Mouse (Mus musculus) splenic B cell, adult 2 months (primary cell): Measurements from ENCODE around the gene Rab4a.

ENCODE experiments used
- DNase-seq: peaks from one replicate; pipeline ENCODE4 v3.0.0-alpha.2; 2011; ENCODE audit warnings: low read depth, low spot score
- H3K27me3 ChIP-seq: 2 replicates; pipeline ENCODE4 v1.6.1; 2012; ENCODE audit warnings: mild to moderate bottlenecking, low read length, moderate library complexity, mixed read lengths; ENCODE audit not compliant: control insufficient read depth, poor library complexity, insufficient read depth, severe bottlenecking
- H3K36me3 ChIP-seq: 2 replicates; pipeline ENCODE4 v1.6.1; 2012; ENCODE audit warnings: mild to moderate bottlenecking, low read length, moderate library complexity, mixed read lengths; ENCODE audit not compliant: control insufficient read depth, poor library complexity, insufficient read depth, severe bottlenecking

Rab4a gene

DNA sequence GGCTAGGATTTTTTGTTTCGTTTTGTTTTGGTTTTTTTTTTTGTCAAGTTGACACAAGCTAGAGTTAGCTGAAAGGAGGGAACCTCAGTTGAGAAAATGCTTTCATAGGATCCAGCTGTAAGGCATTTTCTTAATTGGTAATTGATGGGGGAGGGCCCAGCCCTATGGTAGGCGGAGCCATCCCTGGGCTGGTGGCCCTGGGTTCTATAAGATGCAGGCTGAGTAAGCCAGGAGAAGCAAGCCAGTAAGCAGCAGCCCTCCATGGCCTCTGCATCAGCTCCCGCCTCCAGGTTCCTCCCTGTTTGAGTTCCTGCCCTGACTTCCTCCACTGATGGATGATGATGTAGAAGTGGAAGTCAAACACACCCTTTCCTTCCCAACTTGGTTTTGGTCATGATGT lies 25.3 kb upstream of the Rab4a start:
- no peak for DNase-seq

DNA sequence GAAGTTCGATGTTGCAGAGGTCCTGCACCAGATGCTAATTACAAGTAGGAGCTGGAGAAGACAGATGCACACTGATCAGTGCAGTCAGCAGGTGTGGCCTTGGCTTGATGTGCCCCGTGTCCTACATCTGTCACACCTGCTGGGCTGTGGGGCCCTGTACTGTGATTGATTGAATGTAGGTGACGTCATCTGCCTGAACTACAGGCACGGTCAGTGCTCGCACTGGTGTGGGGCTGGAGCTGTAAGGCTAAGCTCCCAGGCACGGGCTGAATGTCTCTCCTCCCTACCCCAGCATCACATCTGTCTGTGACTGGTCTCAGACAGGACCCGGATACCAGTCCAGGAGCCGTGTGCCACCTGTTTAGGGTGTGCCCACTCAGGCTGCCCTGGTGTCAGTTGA lies 24.5 kb upstream of the Rab4a start:
- no peaks in the 10 kb centered on the region for H3K27me3 ChIP-seq
- DNase-seq = no peak
- no peaks in the 10 kb centered on the region for H3K36me3 ChIP-seq

More for the DNA sequence above, 25.3 kb upstream of the Rab4a start:
- Histone ChIP-seq H3K27me3 (no peaks in the 10 kb centered on the region), H3K36me3 (no peaks in the 10 kb centered on the region)

DNA sequence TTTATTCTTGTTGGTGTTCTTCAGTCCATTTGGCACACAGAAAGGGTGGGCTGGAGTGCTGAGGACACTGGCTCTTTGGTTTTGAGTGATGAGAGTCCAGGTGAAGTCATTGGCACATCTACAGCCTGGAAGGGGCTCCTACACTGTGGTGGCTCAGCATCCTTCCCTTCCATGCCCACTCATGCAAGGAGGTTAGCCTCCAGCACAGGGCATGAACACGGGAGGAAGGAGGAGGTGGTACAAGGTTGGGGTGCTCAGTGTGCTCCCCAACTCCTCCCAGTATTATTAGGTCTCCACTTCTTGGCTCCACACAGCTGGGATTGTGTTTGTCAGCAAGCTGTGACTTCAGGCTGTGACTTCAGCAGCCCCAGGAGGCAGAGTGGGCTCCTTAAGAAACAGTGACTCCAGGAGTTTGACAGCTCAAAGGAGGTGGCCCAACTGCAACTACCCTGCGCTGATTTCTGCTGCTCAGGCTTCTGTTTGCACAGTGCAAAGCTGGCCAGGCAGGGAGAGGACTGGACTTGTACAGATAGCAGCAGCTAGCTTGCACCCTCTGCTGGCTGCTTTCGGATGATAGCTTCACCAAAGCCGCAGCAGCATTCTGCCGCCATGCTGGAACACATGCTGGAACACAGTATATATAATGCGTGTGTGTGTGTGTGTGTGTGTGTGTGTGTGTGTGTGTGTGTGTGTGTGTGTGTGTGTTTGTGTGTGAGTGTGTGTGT lies 22.1 kb upstream of the Rab4a start:
- DNase-seq = peak; percentile 25
- H3K27me3 ChIP-seq = no peaks in the 10 kb centered on the region
- H3K36me3 ChIP-seq = no peaks in the 10 kb centered on the region

DNA sequence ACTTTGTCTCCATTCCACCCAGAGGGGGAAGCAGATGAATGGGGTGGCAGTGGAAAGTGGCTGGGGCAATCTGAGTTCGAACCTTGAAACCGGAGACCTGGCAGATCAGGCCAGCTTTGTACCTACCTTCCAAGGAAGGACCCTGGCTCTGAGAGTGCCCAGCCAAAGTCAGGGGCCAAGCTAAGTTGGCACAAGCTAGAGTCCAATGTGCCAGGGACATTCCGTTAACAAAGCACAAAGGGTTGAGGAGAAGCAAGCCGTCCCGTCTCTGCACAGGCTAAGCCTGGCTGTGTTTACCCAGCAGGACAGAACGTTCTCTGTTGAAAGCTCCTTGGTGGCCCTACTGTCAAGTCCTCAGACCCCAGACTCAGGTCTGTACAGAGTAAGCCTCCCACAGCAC lies 19.6 kb upstream of the Rab4a start:
- no peak for DNase-seq
- Histone ChIP-seq H3K27me3 (no peaks in the 10 kb centered on the region), H3K36me3 (no peaks in the 10 kb centered on the region)

DNA sequence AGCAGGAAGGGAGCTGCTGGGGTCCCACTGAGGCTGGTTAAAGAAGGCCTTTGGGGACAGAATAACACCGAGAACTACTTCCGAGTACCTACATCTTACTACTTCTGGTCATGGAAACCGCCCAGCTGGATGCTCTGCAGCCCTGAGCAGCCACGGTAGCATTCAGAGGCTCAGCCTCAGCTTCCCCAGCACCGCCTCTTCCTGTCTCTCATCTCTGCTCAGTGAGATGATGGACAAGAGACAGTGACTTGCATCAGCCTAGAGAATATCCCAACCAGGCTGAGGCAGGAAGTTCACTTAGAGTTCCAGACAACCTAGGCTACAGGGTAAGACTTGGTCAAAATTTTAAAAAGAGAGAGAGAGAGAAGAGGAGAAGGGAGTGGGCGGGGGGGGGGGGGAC lies 19.1 kb upstream of the Rab4a start:
- Histone ChIP-seq H3K36me3 (no peaks in the 10 kb centered on the region), H3K27me3 (no peaks in the 10 kb centered on the region)
- no peak for DNase-seq

DNA sequence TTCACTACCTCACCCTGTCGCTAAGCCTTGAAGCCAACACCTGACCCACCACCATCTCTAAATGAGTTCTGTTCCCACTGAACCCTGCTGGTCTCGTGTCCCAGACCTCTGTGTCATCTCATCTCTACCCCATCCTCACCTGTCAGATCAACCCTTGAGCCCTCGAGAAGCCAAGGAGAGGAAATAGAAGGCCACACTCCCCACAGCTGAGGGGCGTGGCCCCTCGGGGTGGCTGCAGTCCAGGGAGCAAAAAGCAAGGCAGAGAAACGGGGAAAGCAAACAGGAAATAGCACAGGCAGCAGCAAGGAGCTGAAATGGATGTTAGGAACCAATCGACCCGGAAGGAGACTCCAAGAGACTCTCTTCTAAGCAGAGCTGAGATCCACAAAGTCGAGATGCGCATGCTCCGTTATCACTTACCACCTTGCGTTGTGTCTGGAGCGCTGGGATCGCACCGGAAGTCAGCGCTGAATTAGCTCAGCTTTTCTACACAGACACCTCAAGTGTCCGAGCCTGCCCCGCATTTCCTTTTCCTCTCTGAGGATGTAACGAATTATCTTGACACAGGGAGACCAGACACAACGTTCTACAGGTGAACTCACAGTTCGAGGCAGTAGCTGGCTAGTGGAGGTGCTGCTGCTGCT lies 18.4 kb upstream of the Rab4a start:
- Histone ChIP-seq H3K27me3 (no peaks in the 10 kb centered on the region), H3K36me3 (no peaks in the 10 kb centered on the region)
- DNase-seq = no peak

DNA sequence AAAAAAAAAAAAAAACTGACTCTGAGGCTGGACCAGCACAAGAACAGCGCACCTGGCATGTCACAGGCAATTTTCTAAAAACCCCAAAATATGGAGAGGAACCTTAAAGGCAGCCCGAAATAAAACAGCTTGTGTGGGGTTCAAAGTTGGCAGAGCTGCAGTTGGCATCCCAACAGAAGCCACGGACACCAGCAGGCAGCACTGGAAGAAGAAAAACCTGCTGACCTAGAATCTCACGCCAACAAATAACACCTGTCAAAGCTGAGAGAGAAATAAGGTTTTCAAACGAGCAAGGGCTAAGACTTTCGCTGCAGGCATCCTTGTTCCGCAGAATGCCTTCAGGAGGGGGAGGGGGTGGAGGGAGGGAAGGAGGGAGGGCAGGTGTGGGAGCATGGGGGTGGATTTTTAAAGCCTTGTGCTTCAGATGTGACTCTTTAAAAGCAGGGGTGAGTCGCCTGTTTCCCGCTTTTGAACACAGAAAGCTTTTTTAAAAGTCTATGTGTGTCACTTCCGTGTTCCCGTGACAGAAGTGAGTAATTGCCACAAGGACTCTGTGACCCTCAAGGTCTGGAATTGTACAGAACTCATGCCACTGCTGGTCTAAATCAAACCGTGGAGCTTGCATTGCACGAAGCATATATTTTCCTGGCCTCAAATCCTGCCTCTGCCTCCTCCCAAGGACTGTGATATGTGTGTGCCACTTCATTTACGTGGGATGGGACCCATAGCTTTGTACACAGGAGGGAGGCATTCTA lies 17.2 kb upstream of the Rab4a start:
- no peaks in the 10 kb centered on the region for H3K36me3 ChIP-seq
- no peak for DNase-seq
- H3K27me3 ChIP-seq = no peaks in the 10 kb centered on the region

DNA sequence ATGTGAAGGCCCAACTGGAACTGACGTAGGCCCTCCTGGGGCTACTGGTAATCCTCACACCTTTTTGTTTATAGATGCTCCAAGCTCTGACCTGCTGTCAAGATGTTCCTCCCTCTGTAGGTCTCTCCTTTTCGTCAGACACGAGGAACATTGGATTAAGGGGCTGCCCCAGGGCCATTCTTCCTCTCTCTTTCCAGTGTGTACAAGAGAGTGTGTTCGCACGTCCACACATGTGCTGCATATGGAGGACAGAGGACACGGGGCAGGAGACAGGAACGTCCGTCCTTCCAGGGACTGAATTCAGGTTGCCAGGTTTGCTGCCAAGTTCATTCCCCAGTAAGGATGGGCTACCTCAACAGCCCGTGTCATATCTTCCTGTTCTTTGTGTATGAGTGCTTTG lies 16.3 kb upstream of the Rab4a start:
- DNase-seq = no peak
- no peaks in the 10 kb centered on the region for H3K36me3 ChIP-seq

DNA sequence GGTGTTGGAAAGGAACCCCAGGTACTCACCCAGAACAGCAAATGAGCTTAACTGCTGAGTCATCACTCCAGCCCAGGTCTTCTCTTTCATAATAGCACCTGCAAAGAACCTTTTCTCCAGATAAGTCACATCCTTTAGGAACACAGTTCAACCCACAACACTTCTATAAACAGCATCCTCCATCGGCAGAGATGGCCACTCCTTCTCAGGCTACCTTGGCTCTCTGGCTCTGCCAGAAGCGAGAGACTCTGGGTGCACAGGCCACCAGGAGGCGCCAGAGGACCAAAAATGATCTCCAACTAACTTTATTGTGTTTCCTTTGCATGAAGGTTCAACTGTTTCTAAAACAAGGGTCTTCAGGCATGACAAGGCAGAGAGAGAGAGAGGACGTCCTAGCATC lies 15.8 kb upstream of the Rab4a start:
- Histone ChIP-seq H3K36me3 (no peaks in the 10 kb centered on the region), H3K27me3 (no peaks in the 10 kb centered on the region)
- DNase-seq = peak; percentile 67

More for the DNA sequence above, 16.3 kb upstream of the Rab4a start:
- no peaks in the 10 kb centered on the region for H3K27me3 ChIP-seq

DNA sequence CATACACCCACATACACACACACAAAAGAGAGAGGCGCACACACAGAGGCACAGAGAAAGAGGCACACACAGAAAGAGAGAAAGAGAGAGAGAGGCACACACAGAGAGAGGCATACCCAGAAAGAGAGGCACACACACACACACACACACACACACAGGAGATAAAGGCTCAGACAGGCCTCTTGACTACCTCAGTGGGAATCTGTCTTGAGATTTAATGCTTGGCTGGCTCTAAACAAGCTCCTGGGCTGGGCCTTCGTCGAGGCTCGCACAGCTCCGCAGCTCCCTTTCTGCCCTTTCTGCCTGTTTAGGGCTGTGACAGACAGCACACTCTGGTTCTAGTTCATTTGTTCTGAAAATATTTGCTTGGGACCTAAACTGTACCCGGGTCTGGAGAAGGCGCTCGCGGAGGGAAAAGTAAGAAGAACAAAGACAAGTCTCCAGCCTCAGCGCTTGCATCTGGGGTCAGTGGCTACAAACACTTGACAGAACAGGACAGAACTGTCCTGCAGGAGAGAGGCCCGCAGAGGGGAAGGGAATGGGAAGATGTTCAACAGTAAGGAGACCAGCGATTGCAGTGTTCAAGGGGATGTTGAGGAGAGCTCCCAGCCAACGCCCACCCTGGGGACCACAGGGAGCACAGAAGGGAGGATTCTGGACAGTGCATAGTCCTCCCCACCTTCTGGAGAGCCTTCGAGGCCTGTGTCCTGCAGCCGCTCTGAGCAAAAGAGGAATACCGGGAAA lies 14.5 kb upstream of the Rab4a start:
- no peak for DNase-seq
- H3K36me3 ChIP-seq = no peaks in the 10 kb centered on the region
- no peaks in the 10 kb centered on the region for H3K27me3 ChIP-seq

DNA sequence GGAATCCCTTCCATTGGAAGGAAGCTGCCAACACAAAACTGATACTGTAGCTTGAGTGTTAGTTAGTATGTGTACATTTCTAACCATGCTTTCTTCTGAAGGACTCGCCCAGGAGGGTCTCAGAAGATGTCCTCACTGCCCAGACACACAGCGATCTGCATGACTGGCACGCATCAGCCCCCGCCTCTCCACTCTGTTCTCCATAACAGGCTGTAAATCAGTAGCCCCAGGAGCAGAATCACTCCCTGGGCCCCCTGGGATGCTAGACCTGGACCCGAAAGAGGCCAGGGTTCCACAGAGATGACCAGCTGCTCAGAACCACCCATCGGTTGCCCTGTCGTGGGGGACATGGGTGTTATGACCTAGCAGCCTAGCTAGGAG lies 13.9 kb upstream of the Rab4a start:
- DNase-seq = no peak
- no peaks in the 10 kb centered on the region for H3K36me3 ChIP-seq

DNA sequence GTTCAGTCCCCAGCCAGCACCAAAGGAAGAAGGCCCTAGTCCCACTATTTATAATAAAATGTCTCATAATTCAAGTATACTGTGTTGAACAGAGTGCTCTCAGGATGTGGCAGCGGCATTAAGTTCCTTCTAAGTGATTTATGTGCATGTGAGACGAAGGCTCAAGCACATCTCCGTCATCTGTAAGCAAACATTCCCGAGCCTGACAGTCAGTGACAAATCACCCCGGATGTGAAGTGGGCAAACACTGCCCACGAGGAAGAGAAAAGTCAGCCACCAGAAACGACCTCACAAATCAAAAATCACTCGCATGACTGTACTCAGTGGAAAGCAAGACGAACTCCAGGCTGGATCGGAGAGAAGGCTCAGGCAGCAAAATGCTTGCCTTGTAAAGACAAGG lies 11.9 kb upstream of the Rab4a start:
- H3K36me3 ChIP-seq = no peaks in the 10 kb centered on the region
- DNase-seq = no peak
- H3K27me3 ChIP-seq = no peaks in the 10 kb centered on the region

More for the DNA sequence above, 13.9 kb upstream of the Rab4a start:
- H3K27me3 ChIP-seq = no peaks in the 10 kb centered on the region

DNA sequence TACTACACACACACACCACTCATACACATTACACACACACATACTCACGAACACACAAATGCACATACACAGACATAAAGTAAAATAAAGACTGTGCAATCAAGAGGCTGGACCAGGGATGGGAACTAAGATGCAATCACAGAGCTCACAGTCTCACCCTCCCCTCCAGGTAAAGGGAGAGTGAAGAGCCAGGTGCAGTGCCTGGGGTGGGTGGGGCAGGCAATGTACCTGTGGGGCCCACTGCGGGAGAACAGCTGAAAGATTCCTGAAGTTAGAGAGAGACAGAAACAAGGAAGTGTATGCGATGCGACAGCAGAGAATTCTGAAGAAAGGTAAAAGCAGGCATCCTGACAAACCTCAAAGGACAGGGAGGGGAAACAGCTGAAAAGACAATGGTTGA lies 11.0 kb upstream of the Rab4a start:
- DNase-seq = no peak
- Histone ChIP-seq H3K27me3 (no peaks in the 10 kb centered on the region), H3K36me3 (no peaks in the 10 kb centered on the region)

DNA sequence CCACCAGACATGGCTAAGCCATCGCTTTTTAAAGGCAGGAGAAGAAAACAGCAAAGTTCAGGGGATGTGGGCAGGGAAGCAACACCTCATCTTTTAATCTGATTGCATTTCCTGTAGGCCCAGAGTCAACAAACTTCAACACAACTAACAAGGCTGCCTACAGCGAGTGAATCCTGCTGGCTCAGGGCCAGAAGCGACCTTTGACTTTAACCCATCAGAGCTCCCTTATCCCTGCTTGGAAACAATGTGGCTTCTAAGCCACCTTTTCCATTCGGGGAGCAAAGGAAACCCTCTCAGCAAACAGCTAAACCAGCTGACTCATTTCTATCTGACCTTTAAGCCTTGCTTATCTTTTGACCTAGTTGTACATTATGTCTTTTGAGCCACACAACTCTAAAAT lies 9.0 kb upstream of the Rab4a start:
- H3K36me3 ChIP-seq = no peaks in the 10 kb centered on the region
- no peaks in the 10 kb centered on the region for H3K27me3 ChIP-seq
- no peak for DNase-seq

DNA sequence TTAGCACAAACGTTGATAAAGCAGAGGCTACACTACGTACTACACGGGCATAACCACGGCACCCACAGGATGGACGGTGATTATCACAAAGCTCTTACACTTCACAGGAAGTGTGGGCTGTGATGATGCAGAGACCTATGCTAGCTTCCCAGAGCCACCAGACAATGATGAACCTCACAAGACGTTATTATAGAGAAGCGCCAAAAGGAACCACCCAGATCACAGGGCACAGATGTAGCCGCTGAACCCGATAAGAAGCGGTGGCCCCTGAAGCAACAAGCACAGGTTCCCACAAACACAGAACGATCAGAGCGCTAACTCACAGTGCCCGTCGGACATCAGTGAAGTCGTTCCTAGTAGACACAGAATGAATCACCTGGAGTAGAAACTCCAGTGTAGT lies 7.9 kb upstream of the Rab4a start:
- no peaks in the 10 kb centered on the region for H3K36me3 ChIP-seq
- no peaks in the 10 kb centered on the region for H3K27me3 ChIP-seq
- no peak for DNase-seq
